10 mouse cellular contexts compared by ENCODE assay signal in the genomic region with DNA sequence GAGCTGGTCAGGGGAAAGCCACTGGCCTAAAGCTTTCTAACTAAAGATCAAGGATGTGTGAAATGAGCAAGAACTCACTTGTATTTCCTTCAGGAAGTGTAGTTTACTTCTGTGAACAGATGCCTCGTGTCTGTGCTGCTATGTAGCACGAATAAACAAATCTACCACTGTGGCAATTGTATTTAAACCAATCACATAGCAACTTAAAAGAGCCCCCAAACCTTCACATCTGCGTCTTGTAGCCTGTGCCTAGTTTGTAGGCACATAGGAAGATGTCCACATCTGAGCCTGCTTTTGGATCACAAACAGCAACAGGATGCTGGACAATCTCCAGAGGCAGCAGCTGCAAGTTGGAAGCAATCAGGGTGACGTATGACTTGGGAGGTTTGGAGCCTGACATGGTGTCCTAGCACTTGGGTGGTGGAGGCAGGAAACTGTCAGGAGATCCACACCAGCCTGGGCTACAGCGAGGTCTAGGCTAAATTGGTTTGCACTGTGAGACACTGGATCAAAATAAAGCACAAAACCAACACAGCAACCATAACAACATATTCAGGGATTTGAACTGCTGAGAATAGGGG. TPM values are rescaled to one million over a fixed set of nuclear protein-coding genes. Genes with fewer than 3 reads are reported as not detected.
DNase-seq lines count a peak whose midpoint lies in the region; ATAC-seq and TF ChIP-seq lines count a peak whose summit lies in the region.
"Had no signal": no experiment of that assay in that cellular context is flagged by ENCODE, and none has a peak within 500 bp of the region (broad histone marks: within the 10 kb centered on the region; RNA-seq: fewer than 3 reads in every experiment).

No protein-coding gene starts in this region.

- TF ChIP-seq CTCF in liver, postnatal 0 days (IDR thresholded peaks at IDR 0.05; ENCODE audit: low read depth) = no peak

- no peak overlapping the region for H3K9ac ChIP-seq in liver, postnatal 0 days (replicated peaks)
- no peak overlapping the region for H3K9ac ChIP-seq in liver, embryonic 12.5 days
- H3K9ac ChIP-seq in intestine, embryonic 14.5 days (ENCODE audit: low read length) = no peak overlapping the region
- H3K9ac ChIP-seq in neural tube, embryonic 15.5 days (replicated peaks) = no peak overlapping the region
- H3K9ac ChIP-seq: embryonic facial prominence, embryonic 15.5 days had no signal

- H3K4me1 ChIP-seq in liver, postnatal 0 days (ENCODE audit: insufficient read depth) = peaks cover 13% of the 10 kb centered on the region
- peaks cover 17% of the 10 kb centered on the region for H3K4me1 ChIP-seq in liver, embryonic 12.5 days
- peaks cover 10% of the 10 kb centered on the region for H3K4me1 ChIP-seq in intestine, embryonic 14.5 days (replicated peaks; ENCODE audit: control insufficient read depth, insufficient read depth, low read length)
- H3K4me1 ChIP-seq in neural tube, embryonic 15.5 days = peaks cover 15% of the 10 kb centered on the region; the same call in 1 of the 2 replicates

- no peak for DNase-seq in liver, postnatal 0 days
- DNase-seq in intestine, embryonic 14.5 days (ENCODE audit: low spot score) = no peak
- peak; percentile 78 to 83 for DNase-seq in kidney, postnatal 4 days
- peak; percentile 55 to 60 for DNase-seq in urinary bladder, postnatal 36 days (ENCODE audit: low spot score in 2 of 2)
- no peak for DNase-seq in cerebellum, adult 9-10 months
- no peak for DNase-seq in cerebellum, adult 9-11 months

- H3K4me2 ChIP-seq in liver, postnatal 0 days (ENCODE audit: low read depth, low read length) = no peak overlapping the region
- H3K4me2 ChIP-seq in liver, embryonic 12.5 days = no peak overlapping the region
- H3K4me2 ChIP-seq in intestine, embryonic 14.5 days (ENCODE audit: low read length) = no peak overlapping the region
- H3K4me2 ChIP-seq in neural tube, embryonic 15.5 days = no peak overlapping the region
- H3K4me2 ChIP-seq: embryonic facial prominence, embryonic 15.5 days had no signal

- H3K9me3 ChIP-seq in liver, postnatal 0 days (ENCODE audit: low read length) = no peaks in the 10 kb centered on the region
- H3K9me3 ChIP-seq in liver, embryonic 12.5 days (replicated peaks) = no peaks in the 10 kb centered on the region
- H3K9me3 ChIP-seq in intestine, embryonic 14.5 days (ENCODE audit: control insufficient read depth, low read length) = no peaks in the 10 kb centered on the region
- no peaks in the 10 kb centered on the region for H3K9me3 ChIP-seq in neural tube, embryonic 15.5 days (replicated peaks)
- H3K9me3 ChIP-seq: embryonic facial prominence, embryonic 15.5 days had no signal

- WGBS in liver, postnatal 0 days (ENCODE audit: insufficient replicate concordance) = 54% methylated on average over 5 of the region's 5 CpGs
- whole genome bisulfite sequencing in liver, embryonic 12.5 days (ENCODE audit: insufficient replicate concordance) = 48% methylated on average over 5 of the region's 5 CpGs
- WGBS in intestine, embryonic 14.5 days = 37% methylated on average over 5 of the region's 5 CpGs
- WGBS in neural tube, embryonic 15.5 days = 82% methylated on average over 5 of the region's 5 CpGs

- H3K36me3 ChIP-seq in liver, postnatal 0 days (replicated peaks; ENCODE audit: insufficient read depth, low read length) = no peaks in the 10 kb centered on the region
- H3K36me3 ChIP-seq in liver, embryonic 12.5 days = no peaks in the 10 kb centered on the region
- no peaks in the 10 kb centered on the region for H3K36me3 ChIP-seq in intestine, embryonic 14.5 days (ENCODE audit: control insufficient read depth, insufficient read depth, low read length)
- H3K36me3 ChIP-seq in neural tube, embryonic 15.5 days = no peaks in the 10 kb centered on the region
- H3K36me3 ChIP-seq: embryonic facial prominence, embryonic 15.5 days had no signal

- TF ChIP-seq EP300 in liver, postnatal 0 days (IDR thresholded peaks at IDR 0.05; ENCODE audit: low read depth) = no peak

- 0 out of 2 replicates have a peak overlapping the region, but pooled peaks have one; percentile 11 for H3K27ac ChIP-seq in liver, postnatal 0 days (ENCODE audit: low read depth)
- H3K27ac ChIP-seq in liver, embryonic 12.5 days = no peak overlapping the region
- H3K27ac ChIP-seq in intestine, embryonic 14.5 days (ENCODE audit: low read depth) = peak overlapping the region; percentile 78
- no peak overlapping the region for H3K27ac ChIP-seq in neural tube, embryonic 15.5 days (replicated peaks)
- H3K27ac ChIP-seq: embryonic facial prominence, embryonic 15.5 days; macrophage had no signal

- H3K27me3 ChIP-seq in liver, postnatal 0 days (ENCODE audit: insufficient read depth, low read length) = no peaks in the 10 kb centered on the region
- peaks cover 27% of the 10 kb centered on the region for H3K27me3 ChIP-seq in liver, embryonic 12.5 days (replicated peaks)
- H3K27me3 ChIP-seq in intestine, embryonic 14.5 days (replicated peaks; ENCODE audit: control insufficient read depth, insufficient read depth, low read length) = no peaks in the 10 kb centered on the region
- H3K27me3 ChIP-seq in neural tube, embryonic 15.5 days (replicated peaks) = no peaks in the 10 kb centered on the region
- H3K27me3 ChIP-seq: embryonic facial prominence, embryonic 15.5 days had no signal

- no peak overlapping the region for H3K4me3 ChIP-seq in liver, postnatal 0 days (ENCODE audit: low read depth, low read length)
- no peak overlapping the region for H3K4me3 ChIP-seq in liver, embryonic 12.5 days
- H3K4me3 ChIP-seq in intestine, embryonic 14.5 days (ENCODE audit: low read depth, low read length) = no peak overlapping the region
- H3K4me3 ChIP-seq in neural tube, embryonic 15.5 days (replicated peaks) = no peak overlapping the region
- H3K4me3 ChIP-seq: embryonic facial prominence, embryonic 15.5 days had no signal

- ATAC-seq in liver, postnatal 0 days = no peak
- no peak for ATAC-seq in liver, embryonic 12.5 days
- peak; percentile 48; the same call in 1 of the 2 replicates for ATAC-seq in intestine, embryonic 14.5 days (replicated peaks; ENCODE audit: low FRiP score, low TSS enrichment, low read depth)
- no peak for ATAC-seq in neural tube, embryonic 15.5 days (ENCODE audit: low FRiP score)

RNA-seq across cellular contexts. Expression of a gene that starts 7.9 kb away (rescaled TPM):
- polyA plus RNA-seq in liver, postnatal 0 days (2015; fragmentation: Nextera tagmentation; extraction: Ambion mirVana) = 0.57 and 0.99 TPM in 2 replicates
- polyA plus RNA-seq in liver, embryonic 12.5 days (2016; fragmentation: Nextera tagmentation; extraction: Ambion mirVana) = 0.07 TPM in 1 of 2 replicates, not detected in the other
- 62.1 and 63.7 TPM in 2 replicates for polyA plus RNA-seq in intestine, embryonic 14.5 days (2014; fragmentation: Nextera tagmentation; extraction: Ambion mirVana)
- polyA plus RNA-seq in neural tube, embryonic 15.5 days (2015; fragmentation: Nextera tagmentation; extraction: Ambion mirVana) = 0.23 and 5.5 TPM in 2 replicates
- polyA plus RNA-seq: macrophage had no signal

RNA-seq across cellular contexts. Expression of a gene that starts 14.7 kb away (rescaled TPM):
- polyA plus RNA-seq in liver, postnatal 0 days (2015; fragmentation: Nextera tagmentation; extraction: Ambion mirVana) = 1.1 and 1.4 TPM in 2 replicates
- polyA plus RNA-seq in liver, embryonic 12.5 days (2016; fragmentation: Nextera tagmentation; extraction: Ambion mirVana) = 0.92 and 1.0 TPM in 2 replicates
- polyA plus RNA-seq in intestine, embryonic 14.5 days (2014; fragmentation: Nextera tagmentation; extraction: Ambion mirVana) = 1.3 and 2.2 TPM in 2 replicates
- 0.43 and 0.44 TPM in 2 replicates for polyA plus RNA-seq in neural tube, embryonic 15.5 days (2015; fragmentation: Nextera tagmentation; extraction: Ambion mirVana)
- polyA plus RNA-seq: macrophage had no signal

RNA-seq across cellular contexts. Expression of a gene that starts 18.6 kb away (rescaled TPM):
- polyA plus RNA-seq in liver, postnatal 0 days (2015; fragmentation: Nextera tagmentation; extraction: Ambion mirVana) = 147 and 152 TPM in 2 replicates
- polyA plus RNA-seq in liver, embryonic 12.5 days (2016; fragmentation: Nextera tagmentation; extraction: Ambion mirVana) = 196 and 207 TPM in 2 replicates
- polyA plus RNA-seq in intestine, embryonic 14.5 days (2014; fragmentation: Nextera tagmentation; extraction: Ambion mirVana) = 152 and 182 TPM in 2 replicates
- polyA plus RNA-seq in neural tube, embryonic 15.5 days (2015; fragmentation: Nextera tagmentation; extraction: Ambion mirVana) = 106 and 119 TPM in 2 replicates

RNA-seq across cellular contexts. Expression of a gene that starts 37.9 kb away (rescaled TPM):
- 0.44 and 0.99 TPM in 2 replicates for polyA plus RNA-seq in liver, postnatal 0 days (2015; fragmentation: Nextera tagmentation; extraction: Ambion mirVana)
- polyA plus RNA-seq in liver, embryonic 12.5 days (2016; fragmentation: Nextera tagmentation; extraction: Ambion mirVana) = 1.2 and 1.3 TPM in 2 replicates
- 1.1 and 1.7 TPM in 2 replicates for polyA plus RNA-seq in intestine, embryonic 14.5 days (2014; fragmentation: Nextera tagmentation; extraction: Ambion mirVana)
- polyA plus RNA-seq in neural tube, embryonic 15.5 days (2015; fragmentation: Nextera tagmentation; extraction: Ambion mirVana) = 1.5 and 2.8 TPM in 2 replicates

RNA-seq across cellular contexts. Expression of a gene that starts 38.6 kb away (rescaled TPM):
- 32.8 and 33.8 TPM in 2 replicates for polyA plus RNA-seq in liver, postnatal 0 days (2015; fragmentation: Nextera tagmentation; extraction: Ambion mirVana)
- 95.0 and 97.3 TPM in 2 replicates for polyA plus RNA-seq in liver, embryonic 12.5 days (2016; fragmentation: Nextera tagmentation; extraction: Ambion mirVana)
- polyA plus RNA-seq in intestine, embryonic 14.5 days (2014; fragmentation: Nextera tagmentation; extraction: Ambion mirVana) = 113 TPM in 2 replicates
- polyA plus RNA-seq in neural tube, embryonic 15.5 days (2015; fragmentation: Nextera tagmentation; extraction: Ambion mirVana) = 71.1 and 80.0 TPM in 2 replicates

Comparison
In these comparisons a context has a peak if more than half of its experiments do, and no peak if none do; other contexts are left out.
1. H3K27ac ChIP-seq: peak in liver, postnatal 0 days (single experiment) and intestine, embryonic 14.5 days (single experiment); none in liver, embryonic 12.5 days (single experiment) and neural tube, embryonic 15.5 days (single experiment).
2. DNase-seq: peak in kidney, postnatal 4 days (2 of 2) and urinary bladder, postnatal 36 days (2 of 2); none in liver, postnatal 0 days (single experiment), intestine, embryonic 14.5 days (single experiment), cerebellum, adult 9-10 months (single experiment) and cerebellum, adult 9-11 months (single experiment).